In genomic region chr9:117653641-117654040, GRCm38 (mm10) we compare ENCODE assay signal across 24 mouse cellular contexts. TPM values are rescaled to one million over a fixed set of nuclear protein-coding genes. Genes with fewer than 3 reads are reported as not detected.
DNase-seq lines count a peak whose midpoint lies in the region; ATAC-seq and TF ChIP-seq lines count a peak whose summit lies in the region.
"Had no signal": no experiment of that assay in that cellular context is flagged by ENCODE, and none has a peak within 500 bp of the region (broad histone marks: within the 10 kb centered on the region; RNA-seq: fewer than 3 reads in every experiment).

No protein-coding gene starts in this region.

- no peak for ATAC-seq in kidney, embryonic 14.5 days (ENCODE audit: low FRiP score, low TSS enrichment)
- no peak for ATAC-seq in lung, postnatal 0 days
- ATAC-seq in common myeloid progenitor, adult 5-6 weeks (replicated peaks; ENCODE audit: low read depth, poor library complexity, severe bottlenecking): 0 out of 2 replicates have a peak, but pooled peaks have one; percentile 36
- ATAC-seq: forebrain, embryonic 16.5 days; intestine, embryonic 16.5 days had no signal

- H3K4me3 ChIP-seq in kidney, embryonic 14.5 days (ENCODE audit: low read length): no peak overlapping the region
- no peak overlapping the region for H3K4me3 ChIP-seq in lung, postnatal 0 days (ENCODE audit: low read depth, low read length)
- H3K4me3 ChIP-seq in lung, adult 2 months (replicated peaks; ENCODE audit: extremely low read depth, low read depth, low read length): no peak overlapping the region
- H3K4me3 ChIP-seq: erythroblast, embryonic 14.5 days; heart, embryonic 12.5 days; liver, embryonic 13.5 days; stomach, embryonic 15.5 days had no signal

- no peak overlapping the region for H3K4me2 ChIP-seq in kidney, embryonic 14.5 days (replicated peaks; ENCODE audit: low read depth, low read length)
- H3K4me2 ChIP-seq in lung, postnatal 0 days (replicated peaks; ENCODE audit: low read depth, low read length): no peak overlapping the region
- H3K4me2 ChIP-seq: heart, embryonic 12.5 days; hindbrain, embryonic 14.5 days; liver, embryonic 13.5 days; stomach, embryonic 15.5 days had no signal

- WGBS in kidney, embryonic 14.5 days: 43% methylated on average over 5 of the region's 5 CpGs
- WGBS in lung, postnatal 0 days: 21% methylated on average over 5 of the region's 5 CpGs
- 11% methylated on average over 5 of the region's 5 CpGs for whole genome bisulfite sequencing in lung, adult 2 months

- H3K9ac ChIP-seq in kidney, embryonic 14.5 days (ENCODE audit: low read depth, low read length): no peak overlapping the region
- H3K9ac ChIP-seq in lung, postnatal 0 days (replicated peaks; ENCODE audit: low read depth): no peak overlapping the region
- H3K9ac ChIP-seq: heart, embryonic 12.5 days; hindbrain, embryonic 14.5 days; liver, embryonic 13.5 days; stomach, embryonic 15.5 days had no signal

- H3K4me1 ChIP-seq in kidney, embryonic 14.5 days (ENCODE audit: control insufficient read depth, insufficient read depth, low read length): no peaks in the 10 kb centered on the region
- H3K4me1 ChIP-seq in lung, postnatal 0 days (ENCODE audit: insufficient read depth, low read depth, low read length): no peaks in the 10 kb centered on the region
- no peaks in the 10 kb centered on the region; the same call in 1 of the 2 replicates for H3K4me1 ChIP-seq in lung, adult 2 months (ENCODE audit: control insufficient read depth, insufficient read depth, low read length)
- H3K4me1 ChIP-seq: liver, embryonic 13.5 days; stomach, embryonic 15.5 days had no signal

- H3K9me3 ChIP-seq in kidney, embryonic 14.5 days (ENCODE audit: control insufficient read depth, low read length): no peaks in the 10 kb centered on the region
- H3K9me3 ChIP-seq in lung, postnatal 0 days (ENCODE audit: low read length): no peaks in the 10 kb centered on the region
- H3K9me3 ChIP-seq: heart, embryonic 12.5 days; liver, embryonic 13.5 days; stomach, embryonic 15.5 days had no signal

- DNase-seq in kidney, adult 9 months: peak; percentile 17
- DNase-seq in lung, postnatal 0 days (ENCODE audit: low spot score): peak; percentile 64
- DNase-seq in lung, adult 2 months: no peak
- peak; percentile 4 for DNase-seq in lung, postnatal 36 days
- DNase-seq in left cerebral cortex, adult 18-20 months (ENCODE audit: low spot score in 2 of 2): no peak
- DNase-seq: adrenal gland, postnatal 36 days; cerebellum, adult 18-20 months; cerebellum, postnatal 36 days; heart, postnatal 14 days; kidney, postnatal 4 days; layer of hippocampus, adult 9-11 months; liver, embryonic 13.5 days; right cerebral cortex, postnatal 25 days; thymus, adult 18-20 months; thymus, postnatal 4 days had no signal

- TF ChIP-seq CTCF in lung, postnatal 0 days (IDR thresholded peaks at IDR 0.05): no peak
- TF ChIP-seq CTCF in lung, adult 2 months (IDR thresholded peaks at IDR 0.05; ENCODE audit: insufficient read depth, low read length): no peak

- no peaks in the 10 kb centered on the region for H3K27me3 ChIP-seq in kidney, embryonic 14.5 days (ENCODE audit: control insufficient read depth, insufficient read depth, low read length)
- no peaks in the 10 kb centered on the region for H3K27me3 ChIP-seq in lung, postnatal 0 days (replicated peaks; ENCODE audit: insufficient read depth, low read length)
- H3K27me3 ChIP-seq: heart, embryonic 12.5 days; liver, embryonic 13.5 days; stomach, embryonic 15.5 days had no signal

- H3K36me3 ChIP-seq in kidney, embryonic 14.5 days (ENCODE audit: control insufficient read depth, insufficient read depth, low read length): no peaks in the 10 kb centered on the region
- no peaks in the 10 kb centered on the region for H3K36me3 ChIP-seq in lung, postnatal 0 days (ENCODE audit: insufficient read depth, low read length)
- H3K36me3 ChIP-seq: G1E; heart, embryonic 12.5 days; liver, embryonic 13.5 days; stomach, embryonic 15.5 days had no signal

- peak; percentile 35; the same call in 1 of the 2 replicates for TF ChIP-seq EP300 in lung, postnatal 0 days (IDR thresholded peaks at IDR 0.05)

- H3K27ac ChIP-seq in kidney, embryonic 14.5 days (ENCODE audit: low read depth, low read length): no peak overlapping the region
- H3K27ac ChIP-seq in lung, postnatal 0 days (ENCODE audit: low read length): no peak overlapping the region
- H3K27ac ChIP-seq: hindbrain, embryonic 14.5 days; liver, embryonic 13.5 days; stomach, embryonic 15.5 days had no signal

- no peak for TF ChIP-seq POLR2A in lung, adult 2 months (IDR thresholded peaks at IDR 0.05; ENCODE audit: borderline replicate concordance, extremely low read depth, low read depth, low read length)

RNA-seq across cellular contexts. Expression of gene Rbms3, which starts 23.9 kb away (rescaled TPM):
- polyA plus RNA-seq in kidney, embryonic 14.5 days (2014; fragmentation: Nextera tagmentation; extraction: Ambion mirVana): 50.2 and 73.4 TPM in 2 replicates
- polyA plus RNA-seq in lung, postnatal 0 days (2015; fragmentation: Nextera tagmentation; extraction: Ambion mirVana): 48.9 and 63.2 TPM in 2 replicates
- 35.8 and 36.1 TPM in 2 replicates for polyA plus RNA-seq in lung, adult 2 months (2012; rRNA removed)
- not detected in 2 replicates for total RNA-seq in common myeloid progenitor, adult 5-6 weeks (2017)
- total RNA-seq in left cerebral cortex, adult 18-20 months (2021): 10 to 100 TPM; 11.6 to 12.9 TPM
- polyA plus RNA-seq: erythroblast, embryonic 14.5 days; G1E had no signal

Comparison
In these comparisons a context has a peak if more than half of its experiments do, and no peak if none do; other contexts are left out.
1. DNase-seq: peak in kidney, adult 9 months (single experiment), lung, postnatal 0 days (single experiment) and lung, postnatal 36 days (single experiment); none in lung, adult 2 months (single experiment) and left cerebral cortex, adult 18-20 months (0 of 2).